Mouse (Mus musculus) colon, adult 2 months (tissue): Measurements from ENCODE around the gene Bap1. TPM values are rescaled to one million over a fixed set of nuclear protein-coding genes. Genes with fewer than 3 reads are reported as not detected.

Experiments
- polyA plus RNA-seq: library from polyadenylated mRNA; depleted of rRNA; stranded (reverse); fragments of >200 nt; gene quantifications from 2 replicates; pipeline ENCODE4 v1.2.3, GENCODE M21; 2012; rRNA removed

Bap1 gene
- 29.8 and 39.0 TPM in 2 replicates for polyA plus RNA-seq

DNA sequence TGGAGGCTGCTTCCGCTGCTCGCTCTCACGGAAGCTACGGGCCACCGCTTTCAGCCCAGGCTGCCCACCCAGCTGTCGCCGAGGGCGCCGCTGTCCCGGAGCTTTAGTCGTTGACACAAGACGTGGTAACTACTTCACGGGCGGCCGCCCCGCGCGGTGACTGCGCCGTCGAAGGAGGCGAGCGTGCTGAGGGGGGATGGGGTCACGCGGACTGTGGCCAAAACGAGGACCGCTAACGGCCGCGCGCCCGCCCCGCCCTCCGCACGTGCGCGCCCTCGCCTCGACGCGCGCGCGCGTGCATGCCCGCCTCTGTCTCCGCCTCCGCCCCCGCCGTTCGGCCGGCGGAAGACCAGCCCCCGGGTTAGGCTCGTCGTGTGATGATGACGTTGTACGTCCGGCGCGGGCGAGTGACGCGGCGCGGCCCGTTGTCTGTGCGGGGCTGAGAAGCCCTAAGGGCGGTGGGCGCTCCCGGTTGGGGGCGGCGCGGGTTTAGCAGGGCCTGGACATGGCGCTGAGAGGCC lies at the start of gene Bap1, which contains the start of gene Phf7:
Gene Bap1 (plus strand): TSS at position 367 of the 521 bp plus-strand sequence.
Gene Phf7 (minus strand): TSS at position 234 of the 521 bp plus-strand sequence.

DNA sequence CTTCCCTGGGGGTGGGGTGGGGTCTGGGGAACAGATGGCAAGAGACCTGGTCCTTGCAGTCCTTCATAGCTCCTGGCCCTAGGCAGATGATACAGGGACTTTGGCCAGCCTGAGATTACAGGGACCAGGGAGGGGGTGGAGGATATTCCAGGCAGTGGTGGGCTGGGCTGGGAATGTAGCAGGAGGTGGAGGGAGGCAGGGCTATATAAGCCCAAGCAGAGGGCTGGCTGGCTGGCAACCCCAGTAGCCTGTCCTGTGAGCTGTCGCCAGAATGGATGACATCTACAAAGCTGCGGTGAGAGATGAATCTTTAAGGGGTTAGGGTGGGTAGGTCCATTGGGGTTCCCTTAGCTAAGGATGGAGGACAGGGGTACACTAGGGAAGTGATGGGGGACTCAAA lies 43.2 kb upstream of the Bap1 start, which contains the start of gene Tnnc1:
Gene Tnnc1 (plus strand): TSS at position 229 of the 400 bp plus-strand sequence.

DNA sequence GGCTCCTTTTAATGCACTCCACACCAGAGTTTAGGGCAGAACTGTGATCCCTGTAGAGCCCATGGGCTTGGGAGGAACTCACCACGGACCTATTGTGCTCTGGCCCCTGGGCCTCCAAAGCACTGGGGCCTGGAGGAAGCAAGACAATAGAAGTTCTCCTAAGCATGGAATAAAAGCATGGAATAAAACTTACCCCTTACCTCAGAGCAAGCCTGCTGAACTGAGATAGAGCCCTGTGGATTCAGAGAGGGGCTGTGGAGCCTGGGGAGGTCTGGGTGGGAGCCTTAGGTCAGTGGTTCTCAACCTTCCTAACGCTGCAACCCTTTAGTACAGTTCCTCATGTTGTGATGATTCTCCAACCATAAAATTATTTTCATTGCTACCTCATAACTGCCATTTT lies 34.4 kb upstream of the Bap1 start, which contains the start of gene Nisch:
Gene Nisch (minus strand): TSS at position 101 of the 400 bp plus-strand sequence.

DNA sequence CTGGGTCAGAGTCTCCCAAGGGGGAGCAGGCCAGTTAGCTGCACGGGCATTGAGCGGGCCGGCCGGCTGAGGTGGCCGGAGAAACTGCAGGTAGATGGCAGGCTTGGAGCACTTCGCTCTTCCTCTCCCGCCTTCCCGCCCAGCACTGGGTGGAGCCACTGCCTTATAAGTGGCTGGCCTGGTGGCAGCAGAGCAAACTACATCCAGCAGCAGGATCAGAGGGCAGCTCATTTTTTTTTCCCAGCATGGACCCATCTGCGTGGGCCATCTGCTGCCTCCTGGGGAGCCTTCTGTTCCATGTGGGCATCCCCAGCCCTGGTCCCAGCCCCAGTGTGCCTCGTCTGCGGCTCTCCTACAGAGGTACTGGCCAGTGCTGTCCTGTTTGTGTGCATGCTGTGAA lies 33.6 kb upstream of the Bap1 start, which contains the start of gene Sema3g:
Gene Sema3g (plus strand): TSS at position 195 of the 400 bp plus-strand sequence.

Other genes with a start within 250 kb of the Bap1 start
- gene Spcs1, start 249.8 kb upstream of the Bap1 start, polyA plus RNA-seq, result 62.1 and 85.8 TPM in 2 replicates
- gene Pbrm1, start 232.3 kb upstream of the Bap1 start, polyA plus RNA-seq, result 9.8 and 13.3 TPM in 2 replicates
- gene Gnl3, start 232.3 kb upstream of the Bap1 start, polyA plus RNA-seq, result 5.5 and 9.0 TPM in 2 replicates
- 36.4 and 39.8 TPM in 2 replicates for gene Smim4, start 122.5 kb upstream of the Bap1 start, polyA plus RNA-seq
- gene Nt5dc2, start 120.4 kb upstream of the Bap1 start, polyA plus RNA-seq, result 25.4 and 26.3 TPM in 2 replicates
- 70.5 and 89.2 TPM in 2 replicates for gene Stab1, start 82.8 kb upstream of the Bap1 start, polyA plus RNA-seq
- 0.29 and 0.42 TPM in 2 replicates for gene Tnnc1, start 43.1 kb upstream of the Bap1 start, polyA plus RNA-seq
- gene Nisch, start 34.5 kb upstream of the Bap1 start, polyA plus RNA-seq, result 247 and 253 TPM in 2 replicates
- 2.9 and 3.2 TPM in 2 replicates for gene Sema3g, start 33.6 kb upstream of the Bap1 start, polyA plus RNA-seq
- gene Phf7, start 133 bp upstream of the Bap1 start, polyA plus RNA-seq, result 3.9 and 4.5 TPM in 2 replicates
- gene Dnah1, start 72.4 kb downstream of the Bap1 start, polyA plus RNA-seq, result 0.35 and 0.47 TPM in 2 replicates
- gene Capn7, start 85.2 kb downstream of the Bap1 start, polyA plus RNA-seq, result 9.4 and 9.9 TPM in 2 replicates
- 7.5 and 8.6 TPM in 2 replicates for gene Sh3bp5, start 184.6 kb downstream of the Bap1 start, polyA plus RNA-seq
- 30.4 and 34.3 TPM in 2 replicates for gene Eaf1, start 242.9 kb downstream of the Bap1 start, polyA plus RNA-seq
- 3.0 and 3.8 TPM in 2 replicates for gene Mettl6, start 243.6 kb downstream of the Bap1 start, polyA plus RNA-seq